ENCODE assay signal across 26 mouse cellular contexts in genomic region chr2:180072886-180073285, GRCm38 (mm10). TPM values are rescaled to one million over a fixed set of nuclear protein-coding genes. Genes with fewer than 3 reads are reported as not detected.
A peak's percentile ranks its signal among the peaks of the same experiment; 100 is the strongest.
DNase-seq lines count a peak whose midpoint lies in the region; ATAC-seq and TF ChIP-seq lines count a peak whose summit lies in the region.
"Had no signal": no experiment of that assay in that cellular context is flagged by ENCODE, and none has a peak within 500 bp of the region (broad histone marks: within the 10 kb centered on the region; RNA-seq: fewer than 3 reads in every experiment).

No protein-coding gene starts in this region.

- no peak overlapping the region for H3K4me3 ChIP-seq in myocyte
- H3K4me3 ChIP-seq in thymus, adult 2 months (ENCODE audit: control insufficient read depth, insufficient read depth, low read length): no peak overlapping the region
- H3K4me3 ChIP-seq in midbrain, embryonic 10.5 days: no peak overlapping the region
- H3K4me3 ChIP-seq in hindbrain, embryonic 12.5 days: no peak overlapping the region
- H3K4me3 ChIP-seq: embryonic facial prominence, embryonic 12.5 days; embryonic facial prominence, embryonic 15.5 days; heart, embryonic 12.5 days; heart, embryonic 15.5 days; hindbrain, embryonic 10.5 days had no signal

- no peak for ATAC-seq in hindbrain, embryonic 12.5 days (ENCODE audit: low FRiP score)
- ATAC-seq: CD4-positive, CD25-positive, alpha-beta regulatory T cell, adult 4 months; forebrain, embryonic 14.5 days; forebrain, postnatal 0 days had no signal

- H3K4me1 ChIP-seq in thymus, adult 2 months (replicated peaks; ENCODE audit: control insufficient read depth, insufficient read depth, low read length): peaks cover 30% of the 10 kb centered on the region
- peaks cover 18% of the 10 kb centered on the region for H3K4me1 ChIP-seq in midbrain, embryonic 10.5 days
- H3K4me1 ChIP-seq in hindbrain, embryonic 12.5 days: peaks cover 13% of the 10 kb centered on the region

- H3K79me2 ChIP-seq in myocyte (ENCODE audit: control insufficient read depth, insufficient read depth): no peaks in the 10 kb centered on the region

- no peak overlapping the region for H3K4me2 ChIP-seq in myocyte (ENCODE audit: low read depth)
- no peak overlapping the region for H3K4me2 ChIP-seq in hindbrain, embryonic 12.5 days (replicated peaks)
- H3K4me2 ChIP-seq: embryonic facial prominence, embryonic 12.5 days; embryonic facial prominence, embryonic 15.5 days; heart, embryonic 12.5 days; heart, embryonic 15.5 days; hindbrain, embryonic 14.5 days had no signal

- no peak overlapping the region for H3ac ChIP-seq in myocyte (ENCODE audit: control insufficient read depth, insufficient read length)

- 17% methylated on average over 7 of the region's 7 CpGs for WGBS in thymus, adult 2 months
- 89% methylated on average over 7 of the region's 7 CpGs for WGBS in midbrain, embryonic 10.5 days
- 90% methylated on average over 7 of the region's 7 CpGs for WGBS in hindbrain, embryonic 12.5 days

- TF ChIP-seq POLR2A in myocyte (IDR thresholded peaks at IDR 0.05; ENCODE audit: insufficient read length, low read depth): no peak
- no peak for TF ChIP-seq POLR2A in thymus, adult 2 months (IDR thresholded peaks at IDR 0.05; ENCODE audit: control insufficient read depth, extremely low read depth, insufficient read depth, low read length, poor library complexity)

- H3K9me3 ChIP-seq in midbrain, embryonic 10.5 days (replicated peaks): no peaks in the 10 kb centered on the region
- H3K9me3 ChIP-seq in hindbrain, embryonic 12.5 days (replicated peaks): no peaks in the 10 kb centered on the region
- H3K9me3 ChIP-seq: embryonic facial prominence, embryonic 12.5 days; embryonic facial prominence, embryonic 15.5 days; heart, embryonic 12.5 days; heart, embryonic 15.5 days; hindbrain, embryonic 10.5 days had no signal

- H3K9ac ChIP-seq in hindbrain, embryonic 12.5 days: no peak overlapping the region
- H3K9ac ChIP-seq: embryonic facial prominence, embryonic 12.5 days; embryonic facial prominence, embryonic 15.5 days; forebrain, postnatal 0 days; heart, embryonic 12.5 days; heart, embryonic 15.5 days; hindbrain, embryonic 14.5 days had no signal

- no peaks in the 10 kb centered on the region for H3K27me3 ChIP-seq in myocyte (ENCODE audit: control insufficient read depth, insufficient read depth, insufficient read length)
- no peaks in the 10 kb centered on the region for H3K27me3 ChIP-seq in thymus, adult 2 months (ENCODE audit: control insufficient read depth, insufficient read depth, low read length)
- H3K27me3 ChIP-seq in midbrain, embryonic 10.5 days (ENCODE audit: low read depth, poor library complexity, severe bottlenecking): no peaks in the 10 kb centered on the region
- H3K27me3 ChIP-seq in hindbrain, embryonic 12.5 days: no peaks in the 10 kb centered on the region
- H3K27me3 ChIP-seq: embryonic facial prominence, embryonic 12.5 days; embryonic facial prominence, embryonic 15.5 days; heart, embryonic 12.5 days; heart, embryonic 15.5 days had no signal

- DNase-seq in thymus, adult 2 months: peak; percentile 66
- peak; percentile 58 for DNase-seq in thymus, postnatal 25 days
- DNase-seq in urinary bladder, postnatal 25 days (ENCODE audit: low spot score): no peak
- DNase-seq in midbrain, embryonic 10.5 days (ENCODE audit: low spot score): no peak
- DNase-seq: adrenal gland, adult 2 months; adrenal gland, postnatal 14 days; cerebellum, adult 11 months; cerebellum, adult 2 months; cerebellum, adult 9-11 months; cerebellum, postnatal 25 days; forebrain, postnatal 0 days; gastrocnemius, postnatal 25 days; heart, adult 18-20 months; heart, postnatal 10 days; heart, postnatal 36 days had no signal

- TF ChIP-seq CTCF in thymus, adult 2 months (IDR thresholded peaks at IDR 0.05; ENCODE audit: borderline replicate concordance, control insufficient read depth, extremely low read depth, insufficient read depth, low read length, poor library complexity): no peak

- peaks cover 5% of the 10 kb centered on the region for H3K36me3 ChIP-seq in myocyte (ENCODE audit: control insufficient read depth, insufficient read depth)
- H3K36me3 ChIP-seq in thymus, adult 2 months (ENCODE audit: control insufficient read depth, insufficient read depth, low read length): peaks cover 5% of the 10 kb centered on the region; the same call in 1 of the 2 replicates
- H3K36me3 ChIP-seq in midbrain, embryonic 10.5 days: peaks cover 34% of the 10 kb centered on the region
- peaks cover 27% of the 10 kb centered on the region for H3K36me3 ChIP-seq in hindbrain, embryonic 12.5 days

- H3K27ac ChIP-seq in thymus, adult 2 months (ENCODE audit: control insufficient read depth, insufficient read depth, low read length): peak overlapping the region; percentile 70
- H3K27ac ChIP-seq in midbrain, embryonic 10.5 days (replicated peaks): no peak overlapping the region
- no peak overlapping the region for H3K27ac ChIP-seq in hindbrain, embryonic 12.5 days
- H3K27ac ChIP-seq: embryonic facial prominence, embryonic 12.5 days; embryonic facial prominence, embryonic 15.5 days; heart, embryonic 15.5 days; hindbrain, embryonic 10.5 days; hindbrain, embryonic 14.5 days had no signal

TF ChIP-seq in myocyte, 11 proteins besides CTCF, POLR2A, EP300 and RAD21:
- TF ChIP-seq USF1 (IDR thresholded peaks at IDR 0.05; ENCODE audit: low read depth): no peak
- TF ChIP-seq MYOG (IDR thresholded peaks at IDR 0.05; ENCODE audit: control insufficient read depth in 1 of 3, insufficient read depth in 1 of 3, insufficient read length in 2 of 3, low read depth in 2 of 3): peak in 2 of 3 experiments; percentile 18 to 59
- peak in 2 of 3 experiments; percentile 43 to 63 for TF ChIP-seq MYOD1 (IDR thresholded peaks at IDR 0.05; ENCODE audit: control insufficient read depth in 1 of 3, insufficient read length in 2 of 3, low read depth in 2 of 3)

RNA-seq across cellular contexts. Expression of gene Mtg2, which starts 2.5 kb away (rescaled TPM):
- 17.2 TPM for polyA plus RNA-seq in myocyte (2012; fragmentation: generic; extraction: Trizol)
- polyA plus RNA-seq in thymus, adult 2 months (2012; rRNA removed): 25.1 and 31.3 TPM in 2 replicates
- polyA plus RNA-seq in midbrain, embryonic 10.5 days (2016; fragmentation: Nextera tagmentation; extraction: Ambion mirVana): 33.2 and 37.9 TPM in 2 replicates
- 30.0 and 31.4 TPM in 2 replicates for polyA plus RNA-seq in hindbrain, embryonic 12.5 days (2016; fragmentation: Nextera tagmentation; extraction: Ambion mirVana)

RNA-seq across cellular contexts. Expression of gene Ss18l1, which starts 30.6 kb away (rescaled TPM):
- 1.6 TPM for polyA plus RNA-seq in myocyte (2012; fragmentation: generic; extraction: Trizol)
- polyA plus RNA-seq in thymus, adult 2 months (2012; rRNA removed): 15.9 and 16.2 TPM in 2 replicates
- 8.6 and 14.6 TPM in 2 replicates for polyA plus RNA-seq in midbrain, embryonic 10.5 days (2016; fragmentation: Nextera tagmentation; extraction: Ambion mirVana)
- polyA plus RNA-seq in hindbrain, embryonic 12.5 days (2016; fragmentation: Nextera tagmentation; extraction: Ambion mirVana): 32.9 and 37.7 TPM in 2 replicates

RNA-seq across cellular contexts. Expression of gene Psma7, which starts 30.7 kb away (rescaled TPM):
- 395 TPM for polyA plus RNA-seq in myocyte (2012; fragmentation: generic; extraction: Trizol)
- polyA plus RNA-seq in thymus, adult 2 months (2012; rRNA removed): 205 and 250 TPM in 2 replicates
- 784 and 855 TPM in 2 replicates for polyA plus RNA-seq in midbrain, embryonic 10.5 days (2016; fragmentation: Nextera tagmentation; extraction: Ambion mirVana)
- 630 and 656 TPM in 2 replicates for polyA plus RNA-seq in hindbrain, embryonic 12.5 days (2016; fragmentation: Nextera tagmentation; extraction: Ambion mirVana)

RNA-seq across cellular contexts. Expression of gene Hrh3, which starts 31.4 kb away (rescaled TPM):
- polyA plus RNA-seq in myocyte (2012; fragmentation: generic; extraction: Trizol): 0.16 TPM
- polyA plus RNA-seq in thymus, adult 2 months (2012; rRNA removed): 4.1 and 4.4 TPM in 2 replicates
- polyA plus RNA-seq in midbrain, embryonic 10.5 days (2016; fragmentation: Nextera tagmentation; extraction: Ambion mirVana): 1.2 and 2.7 TPM in 2 replicates
- 4.1 and 4.2 TPM in 2 replicates for polyA plus RNA-seq in hindbrain, embryonic 12.5 days (2016; fragmentation: Nextera tagmentation; extraction: Ambion mirVana)
- polyA plus RNA-seq: C2C12; CD4-positive, CD25-positive, alpha-beta regulatory T cell, adult 4 months; heart, embryonic 12.5 days; heart, embryonic 15.5 days had no signal

RNA-seq across cellular contexts. Expression of gene Osbpl2, which starts 46.2 kb away (rescaled TPM):
- 34.8 TPM for polyA plus RNA-seq in myocyte (2012; fragmentation: generic; extraction: Trizol)
- 19.3 and 21.7 TPM in 2 replicates for polyA plus RNA-seq in thymus, adult 2 months (2012; rRNA removed)
- polyA plus RNA-seq in midbrain, embryonic 10.5 days (2016; fragmentation: Nextera tagmentation; extraction: Ambion mirVana): 30.5 and 43.3 TPM in 2 replicates
- 52.2 and 53.8 TPM in 2 replicates for polyA plus RNA-seq in hindbrain, embryonic 12.5 days (2016; fragmentation: Nextera tagmentation; extraction: Ambion mirVana)

Comparison
In these comparisons a context has a peak if more than half of its experiments do, and no peak if none do; other contexts are left out.
1. DNase-seq: peak in thymus, adult 2 months (single experiment) and thymus, postnatal 25 days (single experiment); none in urinary bladder, postnatal 25 days (single experiment) and midbrain, embryonic 10.5 days (single experiment).